Mouse (Mus musculus) midbrain, embryonic 12.5 days (tissue): Measurements from ENCODE around the gene Gng7. TPM values are rescaled to one million over a fixed set of nuclear protein-coding genes. Genes with fewer than 3 reads are reported as not detected.
"Not testable (repeated sequence)": the region's sequence is repeated elsewhere in the genome, so short reads cannot be mapped to it uniquely, and the experiment has no call there.

Experiments used
- ATAC-seq: fragments of 200-750 bp; cut with Nextera tagmentation; 2 replicates; pipeline ENCODE4 v1.8.0; 2017; ENCODE audit warnings: low read depth, moderate TSS enrichment, moderate library complexity; ENCODE audit not compliant: low FRiP score
- H3K27ac ChIP-seq: fragments of 300-500 bp; sonication (generic); replicated peaks from 2 replicates; pipeline ENCODE4 v1.5.1; 2016; ENCODE audit warnings: mild to moderate bottlenecking
- H3K27me3 ChIP-seq: fragments of 300-500 bp; sonication (generic); 2 replicates; pipeline ENCODE4 v1.6.1; 2016; ENCODE audit warnings: mild to moderate bottlenecking
- H3K36me3 ChIP-seq: fragments of 300-500 bp; sonication (generic); 2 replicates; pipeline ENCODE4 v1.6.1; 2016
- H3K4me1 ChIP-seq: fragments of 300-500 bp; sonication (generic); 2 replicates; pipeline ENCODE4 v1.6.1; 2016
- H3K4me2 ChIP-seq: fragments of 300-500 bp; sonication (generic); replicated peaks from 2 replicates; pipeline ENCODE4 v1.6.1; 2016; ENCODE audit warnings: mild to moderate bottlenecking, moderate library complexity
- H3K4me3 ChIP-seq: fragments of 300-500 bp; sonication (generic); 2 replicates; pipeline ENCODE4 v1.5.1; 2016; ENCODE audit warnings: mild to moderate bottlenecking
- H3K9ac ChIP-seq: fragments of 300-500 bp; sonication (generic); replicated peaks from 2 replicates; pipeline ENCODE4 v1.6.1; 2016; ENCODE audit warnings: mild to moderate bottlenecking, moderate library complexity
- H3K9me3 ChIP-seq: fragments of 300-500 bp; sonication (generic); 2 replicates; pipeline ENCODE4 v1.6.1; 2016; ENCODE audit warnings: mild to moderate bottlenecking
- WGBS: fragments of 180-500 bp; shearing (Covaris S2); methylation state at CpG from one replicate; pipeline ENCODE4 v1.1.7; 2016; 5-methylcytosine and 5-hydroxymethylcytosine counted together
- polyA plus RNA-seq: library from polyadenylated mRNA; unstranded; fragments of >200 nt; fragmentation: Nextera tagmentation; extraction: Ambion mirVana; gene quantifications from 2 replicates; pipeline ENCODE4 v1.2.1, GENCODE M21; 2016

The Gng7 gene
- polyA plus RNA-seq, 1 experiment from 2014 or later: 8.8 TPM

- ATAC-seq: no peak
- Histone ChIP-seq H3K9me3 (no peaks in the 10 kb centered on the region), H3K4me3 (no peak overlapping the region), H3K36me3 (no peaks in the 10 kb centered on the region), H3K4me1 (peaks cover 9% of the 10 kb centered on the region), H3K4me2 (no peak overlapping the region), H3K9ac (no peak overlapping the region), H3K27ac (no peak overlapping the region), H3K27me3 (peaks cover 74% of the 10 kb centered on the region)
- whole genome bisulfite sequencing: 73% methylated on average over 7 of the region's 7 CpGs
These were observed 24.3 kb downstream of the Gng7 start for GRCm38 (mm10) chr10:80990406-80990805.

GRCm38 (mm10) chr10:80989854-80990253, 24.9 kb downstream of the Gng7 start:
- H3K4me3 ChIP-seq, H3K9me3 ChIP-seq, H3K36me3 ChIP-seq, ATAC-seq, H3K9ac ChIP-seq, H3K27ac ChIP-seq, H3K4me2 ChIP-seq: not testable (repeated sequence)
- WGBS: 63% methylated on average over 4 of the region's 4 CpGs
- peaks cover 74% of the 10 kb centered on the region for H3K27me3 ChIP-seq
- H3K4me1 ChIP-seq: peaks cover 10% of the 10 kb centered on the region

GRCm38 (mm10) chr10:80989446-80989845, 25.3 kb downstream of the Gng7 start:
- WGBS: 81% methylated on average over 6 of the region's 6 CpGs
- no peaks in the 10 kb centered on the region for H3K9me3 ChIP-seq
- H3K9ac ChIP-seq: no peak overlapping the region
- no peak overlapping the region for H3K4me2 ChIP-seq
- H3K36me3 ChIP-seq: no peaks in the 10 kb centered on the region
- peaks cover 10% of the 10 kb centered on the region for H3K4me1 ChIP-seq
- no peak for ATAC-seq
- peaks cover 74% of the 10 kb centered on the region for H3K27me3 ChIP-seq
- no peak overlapping the region for H3K4me3 ChIP-seq
- H3K27ac ChIP-seq: no peak overlapping the region

GRCm38 (mm10) chr10:80987709-80988441, 26.9 kb downstream of the Gng7 start:
- peak; percentile 80 for ATAC-seq
- H3K36me3 ChIP-seq: no peaks in the 10 kb centered on the region
- H3K27ac ChIP-seq: no peak overlapping the region
- H3K27me3 ChIP-seq: peaks cover 70% of the 10 kb centered on the region
- no peaks in the 10 kb centered on the region for H3K9me3 ChIP-seq
- H3K4me2 ChIP-seq: no peak overlapping the region
- H3K4me3 ChIP-seq: no peak overlapping the region
- peaks cover 7% of the 10 kb centered on the region for H3K4me1 ChIP-seq
- 14% methylated on average over 10 of the region's 10 CpGs for WGBS
- H3K9ac ChIP-seq: no peak overlapping the region

- Histone ChIP-seq H3K9me3 (no peaks in the 10 kb centered on the region), H3K27me3 (peaks cover 61% of the 10 kb centered on the region), H3K27ac (no peak overlapping the region), H3K9ac (0 out of 2 replicates have a peak overlapping the region, but pooled peaks have one; percentile 6), H3K4me1 (peaks cover 7% of the 10 kb centered on the region), H3K4me2 (no peak overlapping the region), H3K36me3 (no peaks in the 10 kb centered on the region), H3K4me3 (no peak overlapping the region)
- 79% methylated on average over 6 of the region's 6 CpGs for WGBS
- no peak for ATAC-seq
These were observed 28.0 kb downstream of the Gng7 start for GRCm38 (mm10) chr10:80986754-80987153.

GRCm38 (mm10) chr10:80985970-80986701, 28.6 kb downstream of the Gng7 start:
- peaks cover 7% of the 10 kb centered on the region for H3K4me1 ChIP-seq
- no peak overlapping the region; the same call in 1 of the 2 replicates for H3K9ac ChIP-seq
- peaks cover 58% of the 10 kb centered on the region for H3K27me3 ChIP-seq
- 38% methylated on average over 13 of the region's 13 CpGs for WGBS
- H3K4me3 ChIP-seq: 0 out of 2 replicates have a peak overlapping the region, but pooled peaks have one; percentile 15
- H3K4me2 ChIP-seq: peak overlapping the region; percentile 32
- no peak for ATAC-seq
- H3K27ac ChIP-seq: no peak overlapping the region
- no peaks in the 10 kb centered on the region for H3K9me3 ChIP-seq
- no peaks in the 10 kb centered on the region for H3K36me3 ChIP-seq

- ATAC-seq: no peak
- Histone ChIP-seq H3K4me1 (peaks cover 7% of the 10 kb centered on the region), H3K4me2 (peak overlapping the region; percentile 32), H3K27me3 (peaks cover 58% of the 10 kb centered on the region), H3K4me3 (0 out of 2 replicates have a peak overlapping the region, but pooled peaks have one; percentile 15), H3K27ac (no peak overlapping the region), H3K36me3 (no peaks in the 10 kb centered on the region), H3K9me3 (no peaks in the 10 kb centered on the region), H3K9ac (no peak overlapping the region; the same call in 1 of the 2 replicates)
- WGBS: 10% methylated on average over 35 of the region's 37 CpGs
These were observed 29.3 kb downstream of the Gng7 start for GRCm38 (mm10) chr10:80985241-80985969.

- Histone ChIP-seq H3K36me3 (no peaks in the 10 kb centered on the region), H3K9me3 (no peaks in the 10 kb centered on the region), H3K4me2 (no peak overlapping the region), H3K27me3 (peaks cover 55% of the 10 kb centered on the region), H3K4me3 (no peak overlapping the region), H3K9ac (no peak overlapping the region), H3K4me1 (peaks cover 7% of the 10 kb centered on the region), H3K27ac (no peak overlapping the region)
- ATAC-seq: no peak
- 91% methylated on average over 12 of the region's 12 CpGs for WGBS
These were observed 30.5 kb downstream of the Gng7 start for GRCm38 (mm10) chr10:80984223-80984622.

- no peak overlapping the region for H3K4me2 ChIP-seq
- WGBS: 73% methylated on average over 4 of the region's 4 CpGs
- H3K27ac ChIP-seq: no peak overlapping the region
- H3K9ac ChIP-seq: no peak overlapping the region
- peaks cover 7% of the 10 kb centered on the region for H3K4me1 ChIP-seq
- no peak overlapping the region for H3K4me3 ChIP-seq
- no peak for ATAC-seq
- peaks cover 40% of the 10 kb centered on the region for H3K27me3 ChIP-seq
- H3K36me3 ChIP-seq: no peaks in the 10 kb centered on the region
- H3K9me3 ChIP-seq: no peaks in the 10 kb centered on the region
These were observed 32.4 kb downstream of the Gng7 start for GRCm38 (mm10) chr10:80982381-80982780.

GRCm38 (mm10) chr10:80981564-80982112, 33.1 kb downstream of the Gng7 start:
- Histone ChIP-seq H3K27me3 (peaks cover 33% of the 10 kb centered on the region), H3K4me2 (no peak overlapping the region), H3K9me3 (no peaks in the 10 kb centered on the region), H3K27ac (no peak overlapping the region), H3K9ac (no peak overlapping the region), H3K4me1 (peaks cover 7% of the 10 kb centered on the region), H3K4me3 (no peak overlapping the region), H3K36me3 (no peaks in the 10 kb centered on the region)
- no peak for ATAC-seq
- WGBS: 59% methylated on average over 7 of the region's 7 CpGs

- no peak for ATAC-seq
- 90% methylated on average over 11 of the region's 11 CpGs for WGBS
- peaks cover 5% of the 10 kb centered on the region for H3K4me1 ChIP-seq
- no peaks in the 10 kb centered on the region for H3K36me3 ChIP-seq
- no peak overlapping the region for H3K4me3 ChIP-seq
- H3K4me2 ChIP-seq: no peak overlapping the region
- no peak overlapping the region for H3K9ac ChIP-seq
- H3K27ac ChIP-seq: no peak overlapping the region
- no peaks in the 10 kb centered on the region for H3K9me3 ChIP-seq
- H3K27me3 ChIP-seq: no peaks in the 10 kb centered on the region
These were observed 39.3 kb downstream of the Gng7 start for GRCm38 (mm10) chr10:80975478-80975877.
